Mouse (Mus musculus) MEL (cell line): ENCODE results near the gene Bpifb1. TPM values are rescaled to one million over a fixed set of nuclear protein-coding genes. Genes with fewer than 3 reads are reported as not detected.

Source experiments
- DNase-seq: peaks from one replicate; pipeline ENCODE4 v3.0.0; 2011; ENCODE audit warnings: low read depth, low spot score
- H3K27ac ChIP-seq: 2 replicates; pipeline ENCODE4 v1.5.1; 2012; ENCODE audit warnings: low read depth, mild to moderate bottlenecking, control low read depth, low read length, moderate library complexity; ENCODE audit not compliant: control insufficient read depth
- H3K27me3 ChIP-seq, 2 experiments: fragments of 150-350 bp in 1 of 2; sonication (generic) in 1 of 2; 2 replicates each; pipeline ENCODE4 v1.6.1; 2012; ENCODE audit warnings: low read length in 2 of 2, mild to moderate bottlenecking in 2 of 2, improper control_type of control experiment in 1 of 2, moderate library complexity in 1 of 2; ENCODE audit not compliant: insufficient read depth in 2 of 2, control insufficient read depth in 1 of 2
- H3K36me3 ChIP-seq, 2 experiments: 2 replicates each; pipeline ENCODE4 v1.6.1; 2012 to 2014; ENCODE audit warnings: low read length in 2 of 2, improper control_type of control experiment in 1 of 2, inconsistent platforms in 1 of 2, mild to moderate bottlenecking in 1 of 2; ENCODE audit not compliant: insufficient read depth in 2 of 2, control insufficient read depth in 1 of 2
- H3K4me1 ChIP-seq, 2 experiments: fragments of 150-350 bp in 1 of 2; sonication (generic) in 1 of 2; 2 replicates each; pipeline ENCODE4 v1.6.1; 2012; ENCODE audit warnings: low read length in 2 of 2, improper control_type of control experiment in 1 of 2, mild to moderate bottlenecking in 1 of 2; ENCODE audit not compliant: insufficient read depth in 2 of 2, control insufficient read depth in 1 of 2
- H3K4me3 ChIP-seq, 2 experiments: fragments of 150-350 bp in 1 of 2; sonication (generic) in 1 of 2; 2 replicates each; pipeline ENCODE4 v1.5.1; 2012; ENCODE audit warnings: low read depth in 2 of 2, low read length in 2 of 2, mild to moderate bottlenecking in 2 of 2, moderate library complexity in 2 of 2, control low read depth in 1 of 2, improper control_type of control experiment in 1 of 2; ENCODE audit not compliant: control insufficient read depth in 1 of 2, insufficient read depth in 1 of 2
- H3K79me2 ChIP-seq: 2 replicates; pipeline ENCODE4 v1.6.1; 2012; ENCODE audit warnings: mild to moderate bottlenecking, low read length, moderate library complexity; ENCODE audit not compliant: control insufficient read depth, poor library complexity, insufficient read depth
- H3K9ac ChIP-seq: 2 replicates; pipeline ENCODE4 v1.6.1; 2012; ENCODE audit warnings: low read depth, mild to moderate bottlenecking, control low read depth, low read length, moderate library complexity; ENCODE audit not compliant: control insufficient read depth, poor library complexity, severe bottlenecking
- H3K9me3 ChIP-seq: fragments of 150-350 bp; sonication (generic); replicated peaks from 2 replicates; pipeline ENCODE4 v1.6.1; 2012; ENCODE audit warnings: mild to moderate bottlenecking, low read length, improper control_type of control experiment, moderate library complexity; ENCODE audit not compliant: insufficient read depth
- CHD2 ChIP-seq: IDR thresholded peaks from 2 replicates; pipeline ENCODE4 v1.6.1; 2011; ENCODE audit warnings: low read length, improper control_type of control experiment
- CTCF ChIP-seq, 3 experiments: IDR thresholded peaks in 2 of 3; conservative IDR thresholded peaks in 1 of 3; 2 replicates each; pipeline ENCODE4 v1.5.1; 2011 to 2012; ENCODE audit warnings: low read length in 3 of 3, low read depth in 2 of 3, mild to moderate bottlenecking in 2 of 3, improper control_type of control experiment in 1 of 3, inconsistent platforms in 1 of 3, mixed read lengths in 1 of 3, moderate library complexity in 1 of 3; ENCODE audit not compliant: control insufficient read depth in 1 of 3, insufficient read depth in 1 of 3, poor library complexity in 1 of 3, severe bottlenecking in 1 of 3
- EP300 ChIP-seq, 2 experiments: IDR thresholded peaks; 2 replicates each; pipeline ENCODE4 v1.6.1; 2011; ENCODE audit warnings: improper control_type of control experiment in 2 of 2, low read length in 2 of 2, low read depth in 1 of 2, mild to moderate bottlenecking in 1 of 2
- GABPA ChIP-seq: IDR thresholded peaks from 2 replicates; pipeline ENCODE4 v1.6.1; 2012; ENCODE audit warnings: low read depth, mild to moderate bottlenecking, inconsistent platforms, low read length, improper control_type of control experiment, moderate library complexity
- HCFC1 ChIP-seq: IDR thresholded peaks from 2 replicates; pipeline ENCODE4 v1.6.1; 2012; ENCODE audit warnings: low read depth, mild to moderate bottlenecking, inconsistent platforms, low read length, improper control_type of control experiment, moderate library complexity
- JUND ChIP-seq: IDR thresholded peaks from 2 replicates; pipeline ENCODE4 v1.6.1; 2011; ENCODE audit warnings: low read depth, mild to moderate bottlenecking, improper control_type of control experiment, low read length
- MAX ChIP-seq: IDR thresholded peaks from 2 replicates; pipeline ENCODE4 v1.6.1; 2011; ENCODE audit warnings: low read length, improper control_type of control experiment
- MAZ ChIP-seq: IDR thresholded peaks from 2 replicates; pipeline ENCODE4 v1.6.1; 2012; ENCODE audit warnings: low read depth, mild to moderate bottlenecking, inconsistent platforms, low read length, improper control_type of control experiment
- MEF2A ChIP-seq: IDR thresholded peaks from 2 replicates; pipeline ENCODE4 v1.6.1; 2014; ENCODE audit warnings: low read depth, mild to moderate bottlenecking, inconsistent platforms, low read length, improper control_type of control experiment; ENCODE audit not compliant: poor library complexity, insufficient replicate concordance, severe bottlenecking; ENCODE audit errors: extremely low read depth
- MXI1 ChIP-seq: IDR thresholded peaks from 2 replicates; pipeline ENCODE4 v1.6.1; 2011; ENCODE audit warnings: mild to moderate bottlenecking, low read depth, low read length, improper control_type of control experiment
- MYB ChIP-seq: IDR thresholded peaks from 2 replicates; pipeline ENCODE4 v1.6.1; 2011; ENCODE audit warnings: mild to moderate bottlenecking, low read depth, low read length, improper control_type of control experiment
- MYC ChIP-seq: IDR thresholded peaks from 2 replicates; pipeline ENCODE4 v1.6.1; 2011; ENCODE audit warnings: low read depth, mild to moderate bottlenecking, low read length, improper control_type of control experiment, moderate library complexity
- NELFE ChIP-seq: IDR thresholded peaks from 2 replicates; pipeline ENCODE4 v1.6.1; 2011; ENCODE audit warnings: low read depth, low read length, improper control_type of control experiment
- NRF1 ChIP-seq: IDR thresholded peaks from 2 replicates; pipeline ENCODE4 v1.6.1; 2014; ENCODE audit warnings: low read depth, mild to moderate bottlenecking, inconsistent platforms, low read length, improper control_type of control experiment, moderate library complexity; ENCODE audit not compliant: poor library complexity, insufficient read depth, severe bottlenecking
- POLR2AphosphoS5 ChIP-seq: IDR thresholded peaks from 2 replicates; pipeline ENCODE4 v1.6.1; 2012; ENCODE audit warnings: low read depth, borderline replicate concordance, mild to moderate bottlenecking, inconsistent platforms, low read length, moderate library complexity, mixed read lengths
- RAD21 ChIP-seq: IDR thresholded peaks from 2 replicates; pipeline ENCODE4 v1.6.1; 2011; ENCODE audit warnings: mild to moderate bottlenecking, low read depth, low read length, improper control_type of control experiment
- RCOR1 ChIP-seq: IDR thresholded peaks from 2 replicates; pipeline ENCODE4 v1.6.1; 2012; ENCODE audit warnings: low read depth, mild to moderate bottlenecking, inconsistent platforms, low read length, improper control_type of control experiment
- SIN3A ChIP-seq: IDR thresholded peaks from 2 replicates; pipeline ENCODE4 v1.6.1; 2012; ENCODE audit warnings: low read length, improper control_type of control experiment, inconsistent platforms
- SMC3 ChIP-seq: IDR thresholded peaks from 2 replicates; pipeline ENCODE4 v1.6.1; 2011; ENCODE audit warnings: low read depth, low read length, improper control_type of control experiment
- TAL1 ChIP-seq: IDR thresholded peaks from 2 replicates; pipeline ENCODE4 v1.6.1; 2012; ENCODE audit warnings: mild to moderate bottlenecking, inconsistent platforms, low read length, moderate library complexity, mixed read lengths
- TBP ChIP-seq: IDR thresholded peaks from 2 replicates; pipeline ENCODE4 v1.8.0; 2011; ENCODE audit warnings: low read depth, low read length, improper control_type of control experiment
- TCF12 ChIP-seq: IDR thresholded peaks from 2 replicates; pipeline ENCODE4 v1.6.1; 2014; ENCODE audit warnings: low read depth, mild to moderate bottlenecking, inconsistent platforms, low read length, improper control_type of control experiment, moderate library complexity
- UBTF ChIP-seq: IDR thresholded peaks from 2 replicates; pipeline ENCODE4 v1.6.1; 2012; ENCODE audit warnings: low read depth, mild to moderate bottlenecking, inconsistent platforms, low read length, improper control_type of control experiment, moderate library complexity, borderline replicate concordance; ENCODE audit not compliant: insufficient read depth
- USF1 ChIP-seq: IDR thresholded peaks from 2 replicates; pipeline ENCODE4 v1.6.1; 2014; ENCODE audit warnings: low read depth, mild to moderate bottlenecking, inconsistent platforms, low read length, improper control_type of control experiment, moderate library complexity
- ZC3H11A ChIP-seq: IDR thresholded peaks from 2 replicates; pipeline ENCODE4 v1.6.1; 2012; ENCODE audit warnings: low read depth, mild to moderate bottlenecking, inconsistent platforms, low read length, improper control_type of control experiment
- ZKSCAN1 ChIP-seq: IDR thresholded peaks from 2 replicates; pipeline ENCODE4 v1.6.1; 2012; ENCODE audit warnings: low read depth, mild to moderate bottlenecking, inconsistent platforms, low read length, improper control_type of control experiment, moderate library complexity
- ZMIZ1 ChIP-seq: IDR thresholded peaks from 2 replicates; pipeline ENCODE4 v1.6.1; 2012; ENCODE audit warnings: low read depth, mild to moderate bottlenecking, inconsistent platforms, low read length, improper control_type of control experiment, moderate library complexity
- ZNF384 ChIP-seq: IDR thresholded peaks from 2 replicates; pipeline ENCODE4 v1.6.1; 2012; ENCODE audit warnings: low read depth, mild to moderate bottlenecking, inconsistent platforms, low read length, improper control_type of control experiment
- polyA plus RNA-seq, 2 experiments: library from polyadenylated mRNA; stranded (reverse) in 1 of 2; unstranded in 1 of 2; fragments of >175 nt in 1 of 2; fragments of >200 nt in 1 of 2; gene quantifications; 2 replicates each; pipeline versions ENCODE4 v1.2.1 to v1.2.4; 2012; ENCODE audit warnings: low replicate concordance in 2 of 2, low read depth in 1 of 2; ENCODE audit not compliant: insufficient read length in 2 of 2, insufficient read depth in 1 of 2, missing spikeins in 1 of 2
- total RNA-seq: library from RNA; depleted of rRNA; stranded (reverse); fragments of 300-350 nt; gene quantifications from 2 replicates; pipeline ENCODE4 v1.2.3, GENCODE M21; 2012

Bpifb1 gene
- total and polyA plus RNA-seq, 3 experiments = not detected

- no peak for TF ChIP-seq TCF12
- no peak for TF ChIP-seq HCFC1
- TF ChIP-seq TBP = no peak
- TF ChIP-seq RCOR1 = no peak
- TF ChIP-seq, all 39 proteins: peak for 4
These were observed 32.2 kb upstream of the Bpifb1 start (continued) for GRCm38 (mm10) chr2:154158433-154158832.

DNA sequence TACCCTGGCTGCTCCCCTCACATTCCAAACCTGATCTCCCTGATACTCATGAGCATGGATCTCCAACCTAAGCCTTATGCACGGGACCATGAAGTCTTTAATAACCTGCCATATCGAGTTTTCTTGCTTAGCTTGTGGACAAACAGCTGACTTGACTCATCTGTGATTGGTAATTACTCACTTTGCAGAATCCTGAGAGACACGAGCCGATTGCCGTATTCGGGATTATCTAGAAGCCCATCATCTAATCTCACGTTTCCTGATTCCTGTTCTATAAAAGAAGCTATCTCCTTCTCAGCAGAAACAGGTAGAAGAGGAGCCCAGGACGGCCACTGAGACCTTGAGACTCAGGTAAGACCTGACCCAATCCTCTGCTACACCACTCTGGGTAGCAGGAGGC is 28.3 kb upstream of the Bpifb1 start, which contains the start of gene Bpifa5:
Gene Bpifa5 (plus strand): TSS at position 301 of the 400 bp plus-strand sequence.
- Histone ChIP-seq H3K27ac (no peak within 1 kb of the TSS), H3K9me3 (no peaks in the 10 kb centered on the region), H3K9ac (no peak within 1 kb of the TSS), H3K79me2 (no peaks in the 10 kb centered on the region), H3K27me3 (no peaks in the 10 kb centered on the region), H3K4me1 (no peaks in the 10 kb centered on the region), H3K4me3 (no peak within 1 kb of the TSS), H3K36me3 (no peaks in the 10 kb centered on the region)
- no peak for TF ChIP-seq SIN3A
- no peak for TF ChIP-seq MXI1
- no peak for TF ChIP-seq RAD21
- no peak for TF ChIP-seq HCFC1
- no peak for TF ChIP-seq NRF1
- no peak for TF ChIP-seq UBTF
- no peak for TF ChIP-seq MYC
- TF ChIP-seq RCOR1 = no peak
- no peak for TF ChIP-seq MAZ
- TF ChIP-seq GABPA = no peak
- no peak for TF ChIP-seq TAL1
- no peak for TF ChIP-seq ZKSCAN1
- TF ChIP-seq MEF2A = no peak
- TF ChIP-seq SMC3 = no peak
- TF ChIP-seq EP300 (IDR thresholded peaks at IDR 0.05; ENCODE audit: low read depth in 1 of 2, low read length in 2 of 2) = no peak
- no peak for TF ChIP-seq POLR2AphosphoS5
- DNase-seq = no peak

DNA sequence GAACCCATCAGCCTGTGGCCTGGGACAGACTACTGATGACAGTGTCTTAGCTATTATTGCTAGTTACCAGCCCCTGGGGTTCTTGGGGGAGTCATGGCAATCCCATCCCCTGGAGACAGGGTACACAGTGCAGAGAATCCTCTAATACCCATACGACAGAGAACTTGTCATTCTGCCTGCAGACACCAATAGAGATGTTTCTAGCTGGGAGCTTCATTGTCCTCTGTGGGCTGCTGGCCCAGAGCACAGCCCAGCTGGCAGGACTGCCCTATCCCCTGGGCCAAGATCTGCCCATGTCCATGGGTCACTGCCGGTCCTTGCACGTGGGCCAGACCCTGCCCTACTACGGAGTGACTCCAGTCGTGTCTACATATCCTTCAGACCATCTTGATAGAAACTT is 27.3 kb upstream of the Bpifb1 start:
- H3K4me3 ChIP-seq = no peak overlapping the region
- H3K9me3 ChIP-seq = no peaks in the 10 kb centered on the region
- no peak overlapping the region for H3K9ac ChIP-seq
- no peak overlapping the region for H3K27ac ChIP-seq
- no peak for DNase-seq
- H3K27me3 ChIP-seq = no peaks in the 10 kb centered on the region
- H3K79me2 ChIP-seq = no peaks in the 10 kb centered on the region
- H3K36me3 ChIP-seq = no peaks in the 10 kb centered on the region
- TF ChIP-seq ZMIZ1 (no peak), JUND (no peak), NELFE (no peak), MAX (no peak), CTCF (IDR thresholded peaks at IDR 0.05 in 2 of 3, conservative IDR thresholded peaks at IDR 0.05 in 1 of 3; ENCODE audit: control insufficient read depth in 1 of 3, insufficient read depth in 1 of 3, low read depth in 2 of 3, low read length in 3 of 3, poor library complexity in 1 of 3, severe bottlenecking in 1 of 3) (no peak), CHD2 (no peak), ZNF384 (no peak), MYB (no peak), USF1 (no peak), ZC3H11A (no peak), TAL1 (no peak)
- TF ChIP-seq, all 39 proteins: peak for 0
- H3K4me1 ChIP-seq = no peaks in the 10 kb centered on the region
